Mouse (Mus musculus) lung, postnatal 0 days (tissue): ENCODE data around the gene Rpn2.

ENCODE experiments used
- CTCF ChIP-seq: IDR thresholded peaks from 2 replicates; pipeline ENCODE4 v1.5.1; 2016; ENCODE audit warnings: antibody characterized with exemption, mild to moderate bottlenecking
- EP300 ChIP-seq: IDR thresholded peaks from 2 replicates; pipeline ENCODE4 v1.6.1; 2016; ENCODE audit warnings: antibody characterized with exemption, mild to moderate bottlenecking, control low read depth

DNA sequence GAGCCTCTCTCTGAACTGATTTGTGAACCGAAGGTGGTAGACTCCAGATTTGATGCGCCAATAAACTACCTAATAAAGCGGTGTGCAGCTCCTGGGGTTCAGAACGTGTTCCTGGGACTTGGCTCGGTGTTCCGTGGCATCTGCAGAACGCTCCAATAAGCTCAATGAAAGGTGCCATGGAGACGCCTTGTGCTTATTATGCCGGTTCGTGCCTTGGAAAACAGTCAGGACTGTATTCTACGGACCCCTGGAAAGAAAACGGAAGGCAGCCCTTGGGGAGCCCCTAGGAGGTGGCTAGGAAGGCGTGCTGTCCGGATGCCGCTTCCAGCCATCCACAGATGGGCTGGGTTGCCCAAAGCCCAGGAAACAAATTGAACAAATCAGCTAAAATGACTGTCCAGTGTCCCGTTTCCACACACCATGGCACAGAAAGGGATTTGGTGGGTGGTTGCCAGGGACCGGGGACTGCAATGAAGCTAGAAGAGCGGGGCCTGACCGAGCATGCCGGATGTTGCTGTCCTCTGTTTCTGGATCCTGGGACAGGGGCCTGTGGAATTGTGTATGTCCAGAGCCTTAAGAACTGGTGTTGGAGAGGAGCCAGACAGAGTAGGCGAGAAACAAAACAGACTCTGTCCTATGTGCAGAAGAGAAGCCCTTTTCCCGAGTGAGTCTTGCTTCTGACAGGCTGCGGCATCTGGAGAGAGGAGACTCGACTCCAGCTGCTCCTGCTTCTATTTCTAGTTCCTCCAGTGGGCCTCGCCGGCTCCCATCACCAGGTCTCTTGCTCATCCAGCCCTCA, 68.7 kb downstream of the Rpn2 start, which contains the start of gene Ghrh:
- no peak for TF ChIP-seq CTCF
- TF ChIP-seq EP300, result no peak
